Mouse (Mus musculus) gastrocnemius, adult 8-10 months (tissue): ENCODE results near the gene Rpn1. TPM values are rescaled to one million over a fixed set of nuclear protein-coding genes. Genes with fewer than 3 reads are reported as not detected.

ENCODE experiments used
- DNase-seq, 2 experiments: peaks; one replicate each; pipeline ENCODE4 v3.0.0; 2022; ENCODE audit warnings: low spot score in 2 of 2
- total RNA-seq, 4 experiments: library from RNA; stranded (reverse); gene quantifications; 2 replicates each; pipeline ENCODE4 v1.2.4; 2022

Gene Rpn1
- 100 to 1,000 TPM in 1 of 4 experiments, 10 to 100 TPM in 3; 67.2 to 101 (median 85.6) TPM for total RNA-seq

DNA sequence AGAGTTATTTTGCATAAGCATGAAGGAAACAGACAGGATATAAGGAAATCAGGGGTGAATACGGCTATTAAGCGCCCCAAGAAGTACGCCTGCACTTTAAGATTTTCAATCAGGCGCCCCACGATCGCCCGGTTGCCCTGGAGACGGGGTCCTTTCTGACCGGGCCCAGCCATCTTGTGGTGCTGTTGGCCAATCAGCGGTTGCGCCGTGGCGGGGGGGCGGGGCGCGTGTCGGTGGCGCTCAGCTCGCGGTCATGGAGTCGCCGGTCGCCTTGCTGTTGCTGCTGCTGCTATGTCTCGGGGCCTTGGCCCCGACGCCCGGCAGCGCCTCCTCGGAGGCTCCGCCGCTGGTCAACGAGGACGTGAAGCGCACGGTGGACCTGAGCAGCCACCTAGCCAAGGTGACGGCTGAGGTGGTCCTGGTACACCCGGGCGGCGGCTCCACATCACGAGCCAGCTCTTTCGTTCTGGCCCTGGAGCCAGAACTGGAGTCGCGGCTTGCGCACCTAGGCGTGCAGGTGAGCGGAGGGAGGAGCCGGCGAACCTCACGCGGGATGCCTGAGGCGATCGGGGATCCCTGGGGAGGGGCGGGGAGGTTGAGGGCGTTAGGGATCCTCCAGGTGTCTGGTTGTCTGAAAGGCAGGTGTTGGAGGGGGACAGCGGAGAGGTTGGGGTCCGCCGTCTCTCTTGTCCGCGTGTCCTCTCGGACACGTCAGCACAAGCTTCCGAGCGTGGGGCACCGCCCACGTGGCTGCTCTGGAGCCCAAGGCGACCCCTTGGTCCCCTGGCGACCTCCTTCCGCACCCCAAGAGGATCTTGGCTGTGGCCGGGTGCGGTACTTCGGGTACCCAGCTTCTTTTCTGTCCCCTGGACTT, at the start of gene Rpn1:
Rpn1 (plus strand) TSS at position 205 of the 874 bp plus-strand sequence.
- DNase-seq = peak; percentile 95 to 96

DNA sequence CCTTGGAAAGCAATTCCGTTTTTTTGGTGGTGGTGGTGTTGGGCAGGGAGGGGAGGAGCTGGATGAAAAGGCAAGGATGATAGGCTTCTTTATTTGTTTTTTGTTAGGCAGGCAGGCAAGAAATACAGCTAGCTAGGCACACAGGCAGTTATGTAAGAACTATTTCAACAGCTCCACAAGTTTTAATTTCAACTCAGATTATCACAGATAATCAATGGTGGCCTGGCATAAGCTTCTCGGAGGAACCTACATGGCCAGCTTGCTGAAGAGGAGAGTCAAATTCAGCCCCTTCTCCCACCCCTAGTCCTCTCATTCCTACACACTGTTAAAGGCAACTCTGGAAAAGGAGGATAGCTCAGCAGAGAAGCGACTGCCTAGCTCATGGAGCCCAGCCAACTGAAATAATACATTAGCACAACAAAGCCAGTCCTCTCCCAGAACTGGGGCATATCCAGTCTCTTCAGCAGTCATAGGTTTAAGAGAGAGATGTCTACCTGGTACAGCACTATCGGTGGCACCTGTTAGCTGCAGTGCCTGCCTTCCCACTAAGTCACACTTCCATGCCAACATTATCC, 46.7 kb upstream of the Rpn1 start:
- no peak for DNase-seq

DNA sequence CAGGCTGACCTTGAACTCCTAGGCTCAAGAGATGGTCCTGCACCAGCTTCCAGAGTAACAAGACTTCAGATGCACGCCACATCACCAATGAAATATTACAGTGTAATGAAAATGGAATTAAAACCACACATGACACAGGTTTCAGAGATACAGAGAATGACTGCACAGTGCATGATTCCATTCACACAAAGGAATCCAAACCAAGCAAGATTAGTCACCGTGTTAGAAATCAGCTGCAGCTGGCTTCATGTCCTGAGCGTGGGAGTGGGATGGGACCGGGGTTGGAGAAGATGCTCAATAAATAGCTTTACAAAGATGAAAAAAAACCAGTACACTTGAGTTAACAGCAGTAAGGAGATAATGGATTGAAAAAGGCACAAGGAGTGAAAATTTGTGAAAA, 44.9 kb upstream of the Rpn1 start:
- DNase-seq = no peak

DNA sequence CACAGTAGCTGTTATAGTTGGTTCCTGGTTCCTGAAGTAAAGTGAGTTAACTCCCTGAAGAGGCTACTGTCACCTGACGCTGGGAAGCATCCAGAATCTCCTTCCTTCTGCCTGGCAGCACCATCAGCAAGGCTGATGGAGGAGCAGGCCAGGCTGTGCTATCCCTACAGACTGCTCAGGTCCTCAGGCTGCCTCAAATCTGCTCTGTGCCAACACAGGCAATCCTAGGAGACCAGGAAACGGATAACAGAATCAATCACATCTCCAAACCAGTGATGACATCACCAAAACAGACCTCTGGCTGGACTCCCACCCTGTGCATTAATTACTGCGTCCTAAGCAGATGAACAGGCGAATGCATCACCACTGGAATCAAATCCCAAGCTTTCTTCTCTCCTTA, 43.1 kb upstream of the Rpn1 start:
- DNase-seq = peak; percentile 50 to 54

DNA sequence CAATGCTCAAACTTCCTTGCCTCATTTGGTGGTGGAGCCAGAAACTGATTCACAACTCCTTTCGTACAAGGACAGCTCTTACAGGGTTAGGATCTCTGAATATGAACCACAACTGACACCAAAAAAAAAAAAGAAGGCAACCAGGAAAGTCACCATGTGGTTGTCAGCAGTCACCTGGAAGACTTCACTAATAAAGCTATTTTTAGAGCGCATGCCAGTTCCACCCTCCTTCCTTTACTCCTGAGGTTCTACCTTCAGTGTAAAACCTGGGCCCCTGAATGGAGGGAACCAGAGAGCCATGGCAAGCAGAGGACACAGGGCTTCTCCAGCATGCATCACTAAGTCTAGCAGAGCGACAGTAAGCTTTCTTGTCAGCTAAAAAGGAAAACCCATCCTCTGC, 41.9 kb upstream of the Rpn1 start:
- DNase-seq = no peak

DNA sequence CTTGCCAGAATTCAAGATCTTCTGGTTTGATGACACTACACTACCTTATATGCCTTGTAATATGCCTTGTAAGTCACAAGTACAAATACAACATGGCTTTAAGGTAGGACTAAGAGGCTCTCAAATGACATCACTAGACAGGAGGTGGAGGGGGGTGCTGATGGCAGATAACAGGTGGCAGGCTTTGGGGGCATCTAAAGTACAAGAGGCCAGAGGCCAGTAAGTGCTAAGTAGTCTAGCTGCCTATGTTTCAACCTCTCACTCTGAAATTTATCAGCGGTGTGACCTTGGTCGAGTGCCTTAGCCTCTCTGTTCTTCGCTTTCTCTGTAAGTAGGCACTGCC, 40.1 kb upstream of the Rpn1 start:
- peak; percentile 18 to 22 for DNase-seq

DNA sequence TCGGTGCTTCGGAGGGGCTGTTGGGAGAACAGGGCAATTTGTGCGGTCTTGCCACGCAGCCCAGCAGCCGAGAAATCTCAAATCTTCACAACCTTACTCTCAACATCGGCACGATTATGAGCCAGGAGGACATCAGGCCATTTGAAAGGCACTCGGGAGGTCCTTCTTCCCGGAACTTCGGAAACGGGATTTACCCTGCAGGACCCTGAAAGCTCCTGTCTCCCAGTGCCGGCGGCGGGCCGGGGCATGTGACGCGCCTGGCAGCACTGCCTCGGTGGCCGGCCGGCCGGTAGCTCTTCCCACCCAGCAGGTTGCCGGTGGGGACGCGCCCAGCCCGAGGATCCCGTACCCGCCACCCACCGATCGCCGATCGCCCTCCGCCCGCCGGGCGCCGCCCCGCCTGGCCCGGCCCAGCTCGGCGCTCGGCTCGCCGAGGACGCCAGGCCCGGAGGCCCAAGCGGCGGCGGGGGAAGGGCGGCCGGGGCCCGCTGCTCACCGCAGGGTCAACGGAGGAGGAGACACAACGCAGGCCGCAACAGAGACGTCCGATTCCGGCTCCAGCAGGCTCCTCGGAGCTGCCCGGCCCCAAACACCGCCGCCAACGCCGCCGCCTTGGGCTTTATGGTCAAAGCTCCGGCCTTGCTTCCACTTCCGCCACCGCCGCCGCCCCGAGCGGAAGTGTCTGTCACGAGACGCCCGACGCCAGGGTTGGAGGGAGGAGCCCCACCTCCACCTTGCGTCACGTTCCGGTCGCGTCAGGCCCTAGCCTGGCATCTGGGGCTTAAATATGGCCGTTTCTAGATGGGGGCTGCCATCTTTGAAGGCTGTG, 39.5 kb upstream of the Rpn1 start, which contains the start of gene Rab7:
Rab7 (minus strand) TSS at position 694 of the 829 bp plus-strand sequence.
- peak; percentile 90 to 95 for DNase-seq

DNA sequence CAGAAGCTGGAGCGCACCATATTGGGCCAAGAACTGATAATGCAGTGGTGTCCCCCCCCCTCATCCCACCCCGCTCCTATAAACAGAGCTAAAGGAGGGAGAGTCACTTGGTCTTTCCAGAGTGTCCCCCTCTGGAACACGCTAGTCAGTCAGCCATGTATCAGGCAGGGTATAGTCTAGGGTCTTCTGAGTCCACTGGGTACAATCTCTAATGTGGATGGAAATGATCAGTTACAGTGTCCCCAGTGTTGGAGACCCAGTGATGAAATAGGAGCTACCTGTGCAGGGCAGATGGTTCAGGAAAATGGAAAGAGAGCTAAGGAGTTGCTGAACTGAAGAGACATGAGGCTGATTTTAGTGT, 38.9 kb upstream of the Rpn1 start:
- DNase-seq = no peak

DNA sequence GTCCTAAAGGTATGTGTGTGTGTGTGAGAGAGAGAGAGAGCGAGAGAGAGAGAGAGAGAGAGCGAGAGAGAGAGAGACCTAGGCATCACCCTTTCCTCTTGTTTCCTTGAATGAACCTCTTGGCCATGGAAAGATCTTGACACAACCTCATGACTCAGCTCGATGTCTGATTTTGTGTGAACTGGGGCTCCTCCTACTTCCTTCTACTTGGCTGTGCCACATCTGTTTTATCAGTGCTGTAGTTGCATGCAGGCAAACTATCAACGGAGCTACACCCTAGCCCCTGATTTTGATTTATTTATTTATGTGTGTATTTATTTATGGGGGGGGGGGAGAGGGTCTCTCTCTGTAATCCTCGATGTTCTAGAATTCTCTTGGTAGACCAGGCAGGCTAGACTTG, 36.4 kb upstream of the Rpn1 start:
- no peak for DNase-seq

DNA sequence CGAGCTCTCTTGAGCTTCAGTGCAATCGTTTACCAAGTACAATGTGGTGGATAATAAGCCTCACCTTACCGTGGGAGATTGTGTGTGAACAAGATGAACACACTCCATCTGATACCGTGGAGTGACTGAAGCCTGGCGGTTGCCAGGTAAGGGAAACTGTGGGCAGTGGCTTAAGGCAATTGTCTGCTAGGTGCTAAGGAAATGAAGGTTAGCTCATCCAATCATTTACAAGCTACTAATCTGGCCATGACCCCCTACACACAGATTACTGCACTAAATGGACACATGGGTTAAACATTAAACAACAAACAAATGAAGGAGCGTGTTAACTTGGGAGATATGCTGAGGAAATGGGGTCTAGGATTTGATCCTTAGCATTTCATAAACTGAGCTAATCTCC, 35.3 kb upstream of the Rpn1 start:
- no peak for DNase-seq

DNA sequence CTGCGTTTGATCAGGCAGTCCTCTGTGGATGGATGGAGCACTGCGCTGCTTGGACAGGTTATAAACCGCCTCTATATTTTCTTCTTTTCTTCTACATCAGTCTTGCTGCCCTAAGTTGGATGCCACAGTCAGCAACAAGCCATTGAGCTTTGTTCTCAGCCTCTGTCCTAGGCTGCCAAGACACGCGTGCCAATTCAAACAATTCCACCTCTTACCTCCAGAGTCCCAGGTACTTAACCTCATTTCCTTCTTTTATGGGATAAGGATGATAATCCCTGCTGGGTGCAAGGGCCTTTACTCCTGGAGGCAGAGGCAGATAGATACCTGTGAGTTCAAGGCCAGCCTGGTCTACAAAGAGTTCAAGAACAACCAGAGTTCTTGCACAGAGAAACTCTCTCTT, 33.1 kb upstream of the Rpn1 start:
- DNase-seq = no peak

DNA sequence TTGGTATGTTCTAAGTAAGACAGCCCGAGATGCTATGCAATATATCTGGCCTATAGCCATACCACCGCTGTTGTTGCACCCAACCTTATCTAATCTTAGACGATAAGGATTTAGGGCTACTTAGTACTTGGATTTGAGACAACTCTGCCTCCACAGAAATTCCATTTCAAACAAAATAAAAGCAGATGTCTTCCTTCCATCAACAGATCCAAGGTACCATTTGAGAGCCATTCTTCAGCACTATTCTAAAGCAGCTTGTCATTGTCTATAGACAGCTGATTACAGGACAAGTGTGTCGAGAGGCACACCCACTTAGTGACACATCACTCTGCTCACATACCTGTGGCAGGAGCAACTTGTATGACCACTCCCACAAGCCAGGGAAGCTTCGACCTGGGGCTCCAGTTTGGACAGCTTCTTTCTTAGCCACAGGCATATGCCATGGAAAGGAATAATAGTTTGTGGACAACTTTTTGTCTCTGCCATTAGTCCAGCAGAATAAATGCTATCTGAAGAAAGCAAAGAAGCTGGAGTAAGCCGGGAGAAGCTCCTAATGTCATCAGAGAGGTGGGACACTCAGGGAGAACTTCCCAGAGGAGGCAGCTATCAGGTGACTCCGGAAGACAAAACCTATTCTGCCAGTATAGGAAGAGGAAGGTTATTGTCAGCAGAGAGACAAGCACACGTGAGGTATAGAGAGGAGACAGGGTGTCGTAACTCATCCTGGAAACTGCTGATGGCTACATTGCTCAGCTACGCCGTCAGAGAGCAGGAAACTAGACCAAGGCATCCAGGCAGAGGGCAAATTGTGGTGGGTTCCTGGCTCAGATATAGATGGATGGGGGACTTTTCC, 30.8 kb upstream of the Rpn1 start:
- no peak for DNase-seq

DNA sequence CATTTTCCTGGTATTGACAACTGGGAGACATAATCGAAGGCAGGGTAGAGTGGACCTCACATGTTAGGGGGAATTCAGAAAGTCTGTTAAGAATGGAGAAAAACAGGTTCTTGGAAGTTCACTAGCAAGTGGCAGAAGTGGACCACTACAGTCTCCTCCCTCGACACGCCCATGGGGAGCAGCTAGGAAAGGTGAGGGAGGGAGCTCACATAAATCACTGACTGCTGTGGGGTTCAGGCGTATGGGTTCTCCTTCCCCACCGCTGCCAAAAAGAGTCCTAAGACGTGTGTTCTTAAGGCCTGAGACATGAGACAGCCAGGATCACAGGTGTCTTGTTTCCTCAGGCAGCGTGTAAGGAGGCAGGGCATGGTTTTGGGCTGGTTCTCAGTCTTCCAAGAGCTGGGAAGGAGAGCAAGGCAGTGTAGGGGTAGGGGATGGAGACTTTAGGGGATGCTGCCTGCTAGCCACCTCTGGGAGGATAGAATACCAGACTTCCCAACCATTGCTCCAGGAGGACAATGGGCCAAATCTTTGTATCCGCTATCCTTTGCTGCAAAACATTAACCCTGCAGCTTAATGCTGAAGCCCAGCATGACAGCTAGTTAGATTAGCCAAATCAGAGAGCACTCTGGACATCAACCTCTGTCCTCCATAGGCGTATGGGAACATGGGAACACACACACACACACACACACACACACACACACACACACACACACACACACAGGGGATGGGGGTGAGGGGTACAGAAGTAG, 30.0 kb upstream of the Rpn1 start:
- no peak for DNase-seq

DNA sequence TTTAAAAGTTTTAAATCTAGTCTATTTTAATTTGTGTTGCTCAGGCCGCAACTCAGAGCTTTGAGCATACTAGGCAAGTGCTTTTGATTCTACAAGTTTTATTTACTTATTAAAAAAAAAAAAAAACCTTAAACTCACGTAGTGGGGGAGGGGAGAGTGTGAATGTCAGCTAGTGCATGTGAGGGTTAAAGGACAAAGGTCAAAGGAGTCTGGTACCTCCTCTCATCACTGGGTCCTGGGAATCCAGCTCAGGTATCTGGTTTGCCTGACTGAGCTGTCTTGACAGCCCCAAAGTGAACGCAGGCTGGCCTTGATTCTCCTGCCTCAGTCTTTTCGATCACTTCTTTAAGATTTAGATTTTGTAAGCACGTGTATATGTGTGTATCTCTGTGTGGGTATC, 28.6 kb upstream of the Rpn1 start:
- no peak for DNase-seq

DNA sequence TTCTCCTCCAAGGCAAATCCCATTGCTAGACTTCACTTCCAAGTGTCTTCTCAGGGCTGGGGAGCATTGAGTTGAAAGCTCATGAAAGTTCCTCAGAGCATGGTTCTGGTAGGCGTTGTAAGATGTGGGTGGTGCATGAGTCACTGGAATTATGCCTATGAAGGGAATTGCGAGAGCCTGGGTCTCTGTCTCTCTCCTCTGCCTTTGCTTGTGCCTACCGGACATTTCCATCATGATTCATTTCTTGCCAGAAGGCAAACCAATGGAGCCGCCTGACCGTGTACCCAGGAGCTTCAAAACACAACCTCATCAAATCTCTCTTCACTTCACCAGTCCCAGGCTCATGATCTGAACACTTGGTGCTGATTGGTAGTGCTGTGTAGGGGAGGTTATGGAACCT, 27.4 kb upstream of the Rpn1 start:
- no peak for DNase-seq

DNA sequence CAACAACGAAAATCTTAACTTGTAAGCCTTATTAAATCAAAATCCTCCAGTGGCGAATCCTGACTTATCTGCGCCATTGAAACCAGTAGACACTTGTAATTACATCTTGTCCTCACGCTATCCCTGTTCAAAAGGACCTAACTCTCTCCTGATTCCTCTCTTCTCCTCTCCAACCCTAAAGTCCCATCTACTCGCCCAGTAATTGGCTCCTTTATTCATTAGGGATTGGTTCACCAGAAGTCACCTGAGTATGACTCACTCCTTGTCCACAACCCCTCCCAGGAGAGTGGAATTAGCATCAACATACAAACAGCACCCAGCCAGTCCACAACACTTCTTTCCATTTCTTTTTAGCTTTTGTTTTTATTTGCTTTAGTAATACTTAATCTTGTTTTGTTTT, 24.4 kb upstream of the Rpn1 start:
- DNase-seq = no peak

DNA sequence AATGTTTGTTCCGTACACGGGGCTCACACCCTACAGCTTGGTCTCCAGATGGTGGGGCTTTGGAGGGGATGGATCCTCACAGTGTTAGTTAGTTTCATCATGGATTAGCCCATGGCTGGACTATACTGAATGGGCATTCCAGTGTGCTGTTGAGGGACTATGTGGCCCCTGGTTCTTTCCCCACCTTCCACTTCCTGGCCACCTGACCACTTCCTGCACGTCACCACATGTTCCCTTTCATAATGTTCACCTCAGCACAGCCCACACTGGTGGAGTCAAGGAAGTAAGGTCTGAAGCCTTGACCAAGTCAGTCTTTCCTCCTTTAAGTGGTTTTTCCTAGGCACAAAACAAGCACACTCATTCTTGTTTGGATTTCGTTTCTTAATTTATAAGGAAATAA, 23.7 kb upstream of the Rpn1 start:
- no peak for DNase-seq

DNA sequence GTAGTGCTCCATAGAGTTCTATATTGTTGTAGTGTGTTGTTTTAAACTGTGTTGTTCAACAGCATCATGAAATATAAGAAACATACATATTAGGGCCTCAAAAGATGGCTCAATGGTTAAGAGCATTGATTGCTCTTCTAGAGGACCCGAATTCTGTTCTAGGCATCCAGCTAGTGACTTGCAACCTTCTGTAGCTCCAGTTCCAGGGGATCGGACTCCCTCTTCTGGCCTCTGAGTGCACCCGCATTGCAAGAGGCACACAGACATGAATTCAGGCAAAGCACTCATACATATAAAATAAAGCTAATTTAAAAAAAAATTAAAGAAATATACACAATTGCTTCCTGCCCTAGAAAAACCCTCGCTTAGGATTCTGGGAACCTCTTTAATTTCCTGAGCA, 22.9 kb upstream of the Rpn1 start:
- no peak for DNase-seq

DNA sequence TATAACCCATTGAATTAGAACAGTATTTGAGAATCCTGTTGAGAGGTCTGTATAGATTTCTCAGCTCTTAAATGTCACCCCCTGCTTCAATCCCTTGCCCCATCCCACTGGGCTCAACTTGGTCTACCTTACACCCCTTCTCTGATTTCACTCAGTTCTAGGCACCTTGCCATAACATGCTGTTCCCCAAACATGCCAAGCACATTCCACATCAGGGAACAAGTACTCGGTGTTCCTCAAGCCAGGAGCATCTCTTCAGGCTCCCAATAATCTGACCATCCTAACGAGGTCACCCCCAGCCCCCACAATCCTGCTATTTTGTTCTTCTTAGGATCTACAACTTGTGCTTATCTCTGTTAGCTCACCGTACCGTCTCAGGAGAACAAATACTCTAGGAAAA, 21.9 kb upstream of the Rpn1 start:
- DNase-seq = peak; percentile 64 to 69

DNA sequence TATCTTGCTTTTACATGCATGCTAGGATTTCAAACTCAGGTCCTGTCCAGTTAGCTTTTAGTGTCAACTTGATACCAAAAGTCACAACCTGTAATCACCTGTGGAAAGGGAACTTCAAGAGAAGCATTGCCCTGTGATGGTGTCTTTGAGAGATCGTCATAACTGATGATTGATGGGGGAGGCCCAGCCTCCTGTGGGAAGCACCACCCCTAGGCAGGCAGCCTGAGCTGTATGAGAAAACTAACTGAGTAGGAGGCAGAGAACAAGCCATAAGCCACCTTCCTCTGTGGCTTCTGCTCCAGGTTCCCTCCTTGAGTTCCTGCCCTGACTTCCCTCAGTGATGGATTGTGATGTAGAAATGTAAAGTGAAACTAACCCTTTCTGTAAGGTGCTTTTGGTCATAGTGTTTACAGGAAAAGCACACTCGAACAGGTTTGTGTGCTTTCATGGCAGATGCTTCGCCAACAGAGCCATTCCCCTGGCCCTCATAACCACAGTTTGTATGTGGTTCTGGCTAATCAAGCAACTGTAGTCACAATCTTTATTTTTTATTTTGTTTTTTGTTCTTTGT, 20.1 kb upstream of the Rpn1 start:
- DNase-seq = no peak
